Mouse (Mus musculus): ENCODE data around the gene Stat5b. TPM values are rescaled to one million over a fixed set of nuclear protein-coding genes. Genes with fewer than 3 reads are reported as not detected.

The Stat5b gene
- 10 to 100 TPM; 22.3 to 23.1 TPM for total RNA-seq (2021)

DNA sequence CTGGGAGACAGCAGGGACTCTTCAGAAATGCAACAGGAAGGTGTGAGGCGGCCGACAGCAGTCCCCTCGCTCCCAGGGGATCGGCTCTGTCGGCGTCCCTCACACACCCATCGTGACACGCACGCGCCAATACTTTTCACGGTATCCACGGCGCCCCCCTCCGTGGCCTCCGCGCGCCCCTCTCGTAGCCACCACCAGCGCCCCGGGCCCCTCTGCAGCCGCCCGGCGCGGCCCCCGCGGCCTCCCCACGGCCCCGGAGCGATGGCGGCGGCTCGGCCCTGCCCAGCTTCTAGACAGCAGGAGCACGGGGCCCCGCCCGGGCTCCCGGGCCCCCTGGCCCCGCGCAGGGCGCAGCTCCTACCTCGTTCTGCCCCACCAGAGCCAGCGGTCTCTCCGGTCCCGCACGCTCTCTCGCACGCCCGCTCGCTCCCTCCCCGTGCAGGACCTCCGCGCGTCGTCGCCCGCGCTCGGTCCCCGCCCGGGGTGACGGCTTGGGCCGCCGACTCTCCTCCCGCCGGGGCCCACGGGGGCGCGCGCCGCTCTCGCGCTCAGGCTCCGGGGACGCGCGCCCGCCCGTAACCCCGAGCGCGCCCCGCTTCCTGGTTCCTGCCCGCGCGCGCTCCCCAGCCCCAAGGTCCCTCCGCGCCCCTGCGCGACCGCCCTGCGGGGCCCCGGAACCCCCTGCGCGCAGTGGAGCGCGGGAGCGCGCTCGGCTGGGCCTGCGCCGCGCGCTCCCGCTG, at the start of gene Stat5b:
TSS of gene Stat5b (minus strand) at position 687 of the 740 bp plus-strand sequence.
- intact Hi-C loops (cut with DNase I) = no loop called here
- DNase-seq (ENCODE audit: low spot score in 2 of 2) = peak; percentile 67 to 79

DNA sequence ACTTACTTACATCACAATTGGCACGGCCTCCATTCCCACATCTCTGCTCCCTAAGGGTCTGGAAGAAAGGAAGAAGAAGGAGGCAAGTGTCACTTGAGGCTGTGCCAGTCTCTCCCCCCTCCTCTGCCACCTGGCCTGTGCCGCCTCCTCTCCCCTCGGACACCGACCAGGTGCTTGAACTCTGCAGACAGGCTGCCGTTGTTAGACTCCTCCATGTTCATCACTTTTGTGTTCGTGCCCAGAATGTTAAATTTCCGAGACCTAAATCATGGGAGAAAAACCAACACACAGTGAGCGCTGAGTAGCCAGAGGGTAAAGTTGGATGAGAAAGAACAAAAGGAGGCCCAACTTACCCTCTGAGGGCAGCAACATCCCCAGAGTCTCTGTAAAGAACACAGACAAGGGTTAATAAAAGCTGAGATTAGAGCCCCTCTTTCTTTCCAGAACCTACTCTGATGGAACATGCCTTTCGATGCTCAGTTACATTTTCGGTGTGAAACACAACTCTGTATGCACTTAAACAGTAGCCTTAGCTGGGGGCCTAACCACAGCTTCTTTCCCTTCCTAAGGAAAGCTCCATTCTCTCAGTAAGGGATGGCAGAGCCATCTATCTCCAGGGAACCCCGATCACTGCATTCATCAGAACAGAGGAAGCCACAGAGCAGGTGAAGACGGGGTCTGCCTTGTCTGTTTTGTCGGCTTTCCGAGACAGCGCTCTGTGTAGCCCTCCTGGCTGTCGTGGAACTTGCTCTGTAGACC, 48.1 kb upstream of the Stat5b start:
- intact Hi-C loops (cut with DNase I) = no loop called here
- DNase-seq (ENCODE audit: low spot score in 2 of 2) = no peak

DNA sequence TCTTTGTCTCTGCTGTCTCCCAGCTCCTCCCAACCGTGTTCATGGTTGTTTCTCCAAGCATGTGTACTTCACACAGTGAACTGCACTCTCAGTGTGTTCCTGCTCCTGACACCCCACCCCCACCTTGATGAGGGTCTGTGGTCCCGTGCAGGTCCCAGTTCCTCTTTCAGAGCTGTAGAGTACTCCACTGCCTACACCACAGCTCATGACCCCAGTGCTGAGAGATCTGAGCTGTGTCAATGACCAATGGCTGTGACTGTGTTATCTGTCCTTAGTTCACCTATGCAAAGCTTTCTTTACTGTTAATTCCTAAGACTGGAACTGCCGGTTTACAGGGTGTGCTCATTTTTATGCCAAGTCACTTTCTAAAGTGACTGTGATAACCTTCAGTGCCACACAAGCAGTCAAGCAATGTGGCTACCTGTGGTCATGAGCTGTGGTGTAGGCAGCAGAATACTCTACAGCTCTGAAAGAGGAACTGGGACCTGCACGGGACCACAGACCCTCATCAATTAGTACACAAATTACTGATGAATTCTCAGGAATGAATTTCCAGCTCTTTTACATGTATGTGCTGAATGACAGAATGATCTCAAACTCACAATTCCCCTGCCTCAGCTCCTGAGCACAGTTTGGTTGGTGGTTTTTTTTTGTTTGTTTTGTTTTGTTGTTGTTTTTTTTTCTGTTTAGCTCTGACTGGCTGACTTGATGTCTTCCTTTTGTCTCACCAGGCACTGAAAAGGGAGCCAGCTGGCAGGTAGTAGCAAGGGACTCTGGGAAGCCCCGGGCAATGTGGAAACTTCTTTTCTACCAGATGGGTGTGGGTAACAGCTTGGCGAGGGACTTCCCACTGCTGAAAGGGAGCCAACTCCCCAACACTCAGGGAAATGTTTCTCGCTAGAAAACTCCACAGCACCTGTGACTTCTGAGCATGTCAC, 47.0 kb upstream of the Stat5b start:
- DNase-seq (ENCODE audit: low spot score in 2 of 2) = peak; percentile 29 to 44
- intact Hi-C loops (cut with DNase I) = no loop called here

DNA sequence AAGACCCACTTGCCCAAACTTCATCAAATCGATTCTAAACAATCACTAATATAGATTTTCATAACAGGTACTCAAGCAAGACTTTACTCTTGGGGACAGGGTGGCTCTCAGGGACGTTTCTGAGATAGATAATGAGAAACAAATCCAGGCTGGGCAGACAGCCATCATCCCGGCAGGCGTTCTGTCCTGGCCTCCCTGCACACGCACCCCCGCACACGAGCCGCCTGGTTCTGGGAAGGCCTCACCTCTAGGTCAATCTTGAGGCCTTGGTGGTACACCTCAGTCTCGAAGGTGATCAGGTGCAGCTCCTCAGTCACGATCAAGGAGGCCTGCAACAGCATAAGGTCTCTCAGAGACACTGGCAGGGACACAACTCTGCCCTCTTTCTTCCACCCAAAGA, 45.6 kb upstream of the Stat5b start:
- intact Hi-C loops (cut with DNase I) = no loop called here
- no peak for DNase-seq (ENCODE audit: low spot score in 2 of 2)

DNA sequence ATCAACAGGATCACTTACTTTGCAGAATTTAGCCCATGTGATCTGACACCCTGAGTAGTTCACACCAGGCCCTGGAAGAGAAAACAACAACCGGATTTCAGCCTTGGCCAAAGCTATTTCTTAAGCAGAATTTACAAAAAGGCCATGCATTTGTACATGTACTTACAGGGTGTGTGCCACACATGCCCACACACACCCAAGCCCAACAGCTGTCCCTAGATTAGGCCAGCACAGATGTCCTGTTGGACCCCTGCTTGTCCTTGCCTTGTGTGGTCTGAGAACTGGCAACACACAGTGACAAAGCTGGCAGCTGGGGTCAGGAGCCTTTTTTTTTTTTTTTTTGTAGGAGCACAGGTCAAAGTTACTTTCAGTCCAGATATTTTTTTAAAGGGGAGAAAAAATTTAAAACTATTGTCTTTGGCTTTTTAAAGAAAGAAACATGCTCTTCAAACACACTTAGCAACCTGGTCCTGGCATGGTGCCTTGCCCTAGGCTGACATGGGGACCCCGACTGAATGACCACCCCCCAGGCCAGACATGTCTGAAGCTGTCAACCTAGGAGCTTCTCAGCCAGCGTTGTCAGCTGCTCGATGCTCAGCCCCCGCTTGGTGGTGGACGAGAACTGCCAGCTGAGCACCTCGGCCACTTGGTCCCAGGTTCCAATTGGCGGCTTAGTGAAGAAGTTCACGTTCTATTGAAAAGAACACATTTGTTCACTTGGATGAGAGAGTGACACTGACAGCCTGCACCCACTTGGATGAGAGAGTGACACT, 43.8 kb upstream of the Stat5b start:
- DNase-seq (ENCODE audit: low spot score in 2 of 2) = no peak
- intact Hi-C loops (cut with DNase I) = no loop called here

DNA sequence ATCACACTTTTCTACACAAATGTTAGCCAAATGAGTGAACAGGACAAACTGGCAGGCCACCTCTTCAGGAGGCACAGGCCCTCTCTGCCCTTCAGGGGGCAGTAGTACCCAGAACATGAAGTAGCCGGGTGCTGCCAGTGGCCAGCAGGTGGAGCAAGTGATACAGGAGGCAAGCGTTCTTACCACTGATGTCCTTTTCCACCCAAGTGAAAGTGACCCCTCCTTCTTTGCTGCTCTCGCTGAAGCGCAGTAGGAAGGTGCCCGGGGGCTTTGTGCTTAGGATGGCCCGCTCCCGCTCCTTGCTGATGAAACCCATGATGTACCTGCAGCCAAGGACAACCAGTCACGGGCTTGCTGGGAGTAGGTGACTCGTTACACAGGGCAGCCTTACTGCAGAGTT, 43.0 kb upstream of the Stat5b start:
- intact Hi-C loops (cut with DNase I) = loop anchor here (1.0 kb wide), 1 partner anchor 64 kb away; no protein-coding TSS in a partner anchor
- peak; percentile 78 to 83 for DNase-seq (ENCODE audit: low spot score in 2 of 2)

DNA sequence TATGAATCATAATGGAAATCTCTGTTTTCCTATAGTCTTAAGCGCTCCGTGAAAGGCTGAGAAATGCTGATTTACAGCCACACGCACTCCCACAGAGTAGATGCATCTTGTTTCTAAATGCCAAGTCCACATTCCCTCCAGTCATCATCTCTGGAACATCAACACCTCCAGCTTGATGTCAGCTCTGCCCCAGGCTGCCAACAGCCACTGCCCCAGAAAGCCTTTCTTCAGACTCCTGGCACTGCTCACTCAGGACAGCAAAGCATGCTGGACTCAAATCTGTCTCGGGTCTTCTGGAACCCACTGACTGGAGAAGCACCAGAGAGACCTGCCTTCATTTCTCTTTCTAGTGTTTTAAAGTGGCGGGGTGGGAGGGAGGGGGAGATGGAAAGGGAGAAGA, 41.9 kb upstream of the Stat5b start:
- intact Hi-C loops (cut with DNase I) = no loop called here

DNA sequence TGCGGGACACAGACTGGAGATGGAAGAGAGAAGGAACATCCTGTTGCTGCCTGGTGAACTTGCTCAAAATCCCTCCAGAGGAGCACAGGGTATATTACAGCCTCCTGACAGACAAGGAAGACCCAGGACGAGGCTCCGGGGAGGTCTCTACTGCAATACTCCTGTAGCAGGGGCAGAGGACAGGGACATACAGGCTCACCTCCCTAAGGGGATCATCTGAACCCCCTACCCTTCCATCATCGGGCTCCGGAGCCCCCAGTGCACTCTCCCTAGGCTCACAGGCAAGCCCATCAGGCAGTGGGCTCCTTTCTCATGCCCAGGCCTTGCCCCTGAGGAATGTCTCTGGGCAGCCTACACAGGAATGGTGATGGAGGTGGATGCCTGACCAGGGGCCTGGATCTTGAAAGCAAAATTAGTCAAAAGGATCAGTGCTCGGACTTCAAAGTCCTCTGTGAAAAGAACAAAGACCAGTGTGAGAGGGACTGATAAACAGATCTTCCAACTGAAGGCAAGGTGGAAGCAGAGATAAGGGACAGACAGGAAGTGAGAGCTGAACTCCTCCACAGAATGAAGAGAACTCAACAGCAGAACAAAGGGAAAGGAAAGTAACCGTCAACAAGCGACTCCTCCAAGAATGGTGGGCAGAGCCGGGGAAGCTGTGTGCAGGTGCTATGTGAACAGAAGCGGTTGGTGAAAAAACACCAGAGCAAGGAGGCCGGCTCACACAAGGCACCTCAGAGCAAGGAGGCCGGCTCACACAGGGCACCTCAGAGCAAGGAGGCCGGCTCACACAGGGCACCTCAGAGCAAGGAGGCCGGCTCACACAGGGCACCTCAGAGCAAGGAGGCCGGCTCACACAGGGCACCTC, 41.0 kb upstream of the Stat5b start:
- DNase-seq (ENCODE audit: low spot score in 2 of 2) = no peak
- intact Hi-C loops (cut with DNase I) = no loop called here

More for the DNA sequence above, 41.9 kb upstream of the Stat5b start:
- DNase-seq (ENCODE audit: low spot score in 2 of 2) = no peak

DNA sequence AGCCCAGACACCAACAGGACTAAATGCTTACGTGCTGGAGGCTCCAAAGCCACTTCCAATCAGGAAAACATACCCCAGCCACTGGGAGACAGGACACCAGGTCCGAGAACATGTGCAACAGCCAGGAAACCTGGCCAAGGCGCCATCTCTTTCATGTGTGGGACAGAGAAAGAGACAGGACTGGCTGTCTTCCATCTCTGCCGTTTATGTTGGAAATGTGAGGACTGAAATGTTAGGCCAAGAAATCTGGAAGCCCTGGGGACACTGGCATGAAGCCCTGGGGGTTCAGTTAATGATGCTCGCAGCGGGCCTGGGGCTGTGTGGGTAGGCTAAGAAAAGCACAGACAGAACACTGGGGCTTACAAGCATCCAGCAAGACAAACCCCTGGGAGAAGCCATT, 40.0 kb upstream of the Stat5b start:
- no peak for DNase-seq (ENCODE audit: low spot score in 2 of 2)
- intact Hi-C loops (cut with DNase I) = no loop called here

DNA sequence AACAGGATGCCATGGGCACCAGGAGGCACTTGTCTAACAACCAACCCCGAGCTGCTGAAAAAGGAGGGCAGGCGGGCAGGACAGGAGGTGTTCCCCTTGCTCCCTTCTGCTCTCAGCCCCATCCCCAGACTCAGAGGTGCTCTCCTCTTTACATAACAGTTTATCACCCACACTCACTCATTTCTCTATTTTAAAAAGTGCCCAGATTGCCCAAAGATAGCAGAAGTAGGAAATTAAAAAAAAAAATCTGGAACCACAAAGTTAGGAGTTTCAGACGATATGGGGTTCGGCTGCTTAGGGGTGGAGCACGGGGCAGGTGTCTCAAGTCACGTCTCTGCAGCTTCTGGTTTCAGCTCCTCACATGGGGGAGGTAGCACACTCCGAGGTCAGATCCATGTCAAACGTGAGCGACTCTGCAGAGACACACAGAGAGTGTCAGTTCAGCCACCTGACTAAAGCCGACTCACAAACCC, 37.9 kb upstream of the Stat5b start:
- intact Hi-C loops (cut with DNase I) = loop anchor here (5.0 kb wide), 1 partner anchor 179 kb away; no protein-coding TSS in a partner anchor

DNA sequence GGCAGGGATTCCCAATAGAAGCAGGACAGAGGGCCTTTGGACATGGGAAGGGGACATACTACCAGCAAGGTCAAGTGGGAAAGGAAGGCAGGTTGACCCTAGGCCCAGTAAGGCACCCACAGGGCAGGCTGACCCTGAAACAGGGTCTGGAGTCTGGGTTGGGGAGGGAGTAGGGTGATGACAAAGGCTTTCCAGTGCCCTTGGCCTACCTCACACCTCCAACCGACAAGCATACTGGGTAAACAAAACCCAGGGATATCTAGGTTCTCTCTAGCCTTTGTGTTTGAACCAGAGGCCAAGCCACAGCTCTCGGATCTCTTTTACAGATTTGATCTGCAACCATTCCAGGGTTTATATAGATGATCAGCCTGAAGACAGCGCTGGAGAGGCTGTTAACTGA, 37.2 kb upstream of the Stat5b start:
- DNase-seq (ENCODE audit: low spot score in 2 of 2) = no peak
- intact Hi-C loops (cut with DNase I) = loop anchor here (5.0 kb wide), 1 partner anchor 180 kb away; no protein-coding TSS in a partner anchor

More for the DNA sequence above, 37.9 kb upstream of the Stat5b start:
- no peak for DNase-seq (ENCODE audit: low spot score in 2 of 2)

DNA sequence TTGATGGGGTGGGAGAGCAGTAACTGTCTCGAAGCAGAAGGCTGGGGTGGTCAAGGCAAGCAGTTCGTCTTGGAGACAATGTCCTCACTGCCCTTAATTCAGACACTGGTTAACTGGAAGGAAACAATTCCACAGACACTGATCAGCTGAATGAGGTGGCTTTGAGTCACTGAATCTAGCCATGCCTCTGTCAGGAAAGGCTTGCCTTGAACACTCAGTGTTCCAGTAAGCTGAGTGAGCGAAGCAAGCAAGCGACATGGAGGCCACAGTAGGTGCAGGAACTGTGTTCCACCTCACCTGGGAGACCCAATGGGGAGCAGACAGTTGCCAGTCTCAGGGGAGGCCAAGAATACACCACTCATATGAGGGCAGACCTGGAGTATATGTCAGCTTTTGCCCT, 36.7 kb upstream of the Stat5b start:
- intact Hi-C loops (cut with DNase I) = loop anchor here (5.0 kb wide), 1 partner anchor 180 kb away; no protein-coding TSS in a partner anchor
- DNase-seq (ENCODE audit: low spot score in 2 of 2) = no peak

DNA sequence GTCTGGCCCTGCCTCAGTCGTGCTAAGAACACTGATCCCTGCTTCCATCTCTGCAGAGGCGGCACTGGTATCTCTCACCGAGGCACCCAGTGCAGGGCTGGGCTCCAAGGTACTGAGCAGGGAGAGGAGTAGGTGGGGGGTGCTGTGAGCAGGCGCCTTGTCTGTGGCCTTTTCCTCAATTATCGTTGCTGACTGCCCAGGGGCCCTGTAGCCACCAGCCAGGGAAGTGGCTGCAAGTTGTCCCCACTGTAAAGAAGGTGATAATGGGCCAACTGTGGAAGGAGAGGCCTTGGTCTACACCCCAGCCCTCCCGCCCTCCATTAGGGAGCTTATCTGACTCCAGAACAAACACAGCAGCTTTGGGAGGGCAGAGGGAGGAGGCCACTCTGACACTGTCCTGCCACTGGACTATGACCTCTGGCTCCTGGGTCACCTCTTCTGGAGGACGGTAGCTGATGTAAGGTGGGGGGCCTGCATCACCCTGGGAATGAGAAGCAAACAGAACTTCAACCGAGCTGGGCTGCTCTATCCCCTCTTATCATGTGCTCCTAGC, 35.7 kb upstream of the Stat5b start:
- no peak for DNase-seq (ENCODE audit: low spot score in 2 of 2)
- intact Hi-C loops (cut with DNase I) = loop anchor here (5.0 kb wide), 1 partner anchor 181 kb away; no protein-coding TSS in a partner anchor

DNA sequence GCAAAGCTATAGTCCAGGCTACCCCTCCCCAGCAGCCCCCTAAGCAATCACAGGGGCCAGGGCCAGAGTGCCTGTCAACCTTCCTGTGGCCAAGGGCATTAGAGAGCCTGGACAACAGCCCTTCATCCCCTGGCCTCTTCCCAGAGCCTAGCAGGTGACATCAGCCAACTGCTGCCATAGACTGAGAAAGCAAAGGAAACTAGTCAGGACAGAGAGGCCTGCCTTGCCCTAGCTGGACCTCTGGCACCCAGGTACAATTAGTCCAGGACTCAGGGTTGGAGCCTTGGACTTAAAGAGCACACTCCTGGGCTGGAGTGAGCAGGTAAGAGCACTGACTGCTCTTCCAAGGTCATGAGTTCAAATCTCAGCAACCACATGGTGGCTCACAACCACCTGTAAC, 34.9 kb upstream of the Stat5b start:
- intact Hi-C loops (cut with DNase I) = loop anchor here (5.0 kb wide), 1 partner anchor 182 kb away; no protein-coding TSS in a partner anchor
- DNase-seq (ENCODE audit: low spot score in 2 of 2) = no peak

DNA sequence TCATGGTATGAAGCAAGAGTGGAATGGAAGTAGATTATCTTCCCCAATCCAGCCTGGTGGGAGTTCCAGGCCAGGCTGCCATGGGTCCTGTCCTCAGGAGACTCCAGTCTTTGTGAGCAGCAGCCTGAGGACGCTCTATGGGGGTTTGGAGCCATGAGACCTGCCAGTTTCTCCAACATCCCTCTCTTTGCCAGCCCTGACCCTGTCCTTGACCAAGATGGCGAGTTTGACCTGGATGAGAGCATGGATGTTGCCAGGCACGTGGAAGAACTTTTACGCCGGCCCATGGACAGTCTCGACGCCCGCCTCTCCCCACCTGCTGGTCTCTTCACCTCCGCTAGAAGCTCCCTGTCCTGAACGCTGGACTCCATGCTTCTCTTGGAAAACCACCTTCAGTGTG, 33.1 kb upstream of the Stat5b start:
- DNase-seq (ENCODE audit: low spot score in 2 of 2) = no peak
- intact Hi-C loops (cut with DNase I) = no loop called here

DNA sequence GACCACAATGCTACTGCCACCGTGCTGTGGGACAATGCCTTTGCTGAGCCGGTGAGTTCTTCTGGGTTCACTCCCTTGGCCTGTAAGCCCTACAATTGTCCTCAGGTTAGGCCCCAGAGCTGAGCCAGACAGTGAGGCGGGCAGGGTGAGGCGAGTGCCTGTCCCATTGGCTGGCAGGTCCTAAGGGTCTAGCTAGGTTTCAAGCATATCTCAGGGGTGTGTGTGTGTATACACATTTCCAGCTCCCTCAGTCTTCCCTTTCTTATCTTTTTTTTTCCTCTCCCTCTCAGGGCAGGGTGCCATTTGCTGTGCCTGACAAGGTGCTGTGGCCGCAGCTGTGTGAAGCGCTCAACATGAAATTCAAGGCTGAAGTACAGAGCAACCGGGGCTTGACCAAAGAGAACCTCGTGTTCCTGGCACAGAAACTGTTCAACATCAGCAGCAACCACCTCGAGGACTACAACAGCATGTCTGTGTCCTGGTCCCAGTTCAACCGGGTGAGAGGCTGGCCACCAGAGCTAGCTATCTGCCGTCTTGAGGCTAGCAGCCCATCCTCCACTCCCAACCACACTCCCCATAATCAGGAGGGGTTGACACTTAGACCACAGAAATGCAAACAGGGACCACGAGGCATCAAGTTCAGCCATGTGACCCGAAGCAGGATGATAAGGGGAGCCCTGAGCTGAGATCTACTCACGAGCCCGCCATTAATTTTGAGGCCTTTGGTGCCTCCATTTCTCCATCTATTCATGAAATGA, 29.0 kb upstream of the Stat5b start:
- intact Hi-C loops (cut with DNase I) = no loop called here
- DNase-seq (ENCODE audit: low spot score in 2 of 2) = no peak

DNA sequence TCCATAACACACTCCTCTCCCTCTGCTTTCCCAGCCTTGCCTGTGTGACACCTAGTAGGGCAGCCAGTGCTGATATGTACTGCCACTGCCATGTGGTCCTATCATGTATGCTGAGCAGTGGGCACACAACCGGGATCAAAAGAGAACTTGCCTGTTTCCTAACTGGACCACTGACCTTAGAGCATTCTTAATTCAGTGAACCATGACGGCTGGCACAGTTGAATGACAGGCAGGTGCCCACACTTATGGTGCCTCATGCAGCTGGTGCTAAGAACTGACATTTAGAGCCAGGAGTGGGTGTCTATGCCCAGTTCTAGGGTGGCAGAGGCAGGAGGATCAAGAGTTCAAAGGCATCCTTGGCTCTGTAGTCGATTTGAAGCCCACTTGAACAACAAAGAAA, 25.2 kb upstream of the Stat5b start:
- DNase-seq (ENCODE audit: low spot score in 2 of 2) = no peak
- intact Hi-C loops (cut with DNase I) = no loop called here
